Mouse (Mus musculus) hindbrain, embryonic 13.5 days (tissue): Measurements from ENCODE around the gene Rai1. TPM values are rescaled to one million over a fixed set of nuclear protein-coding genes. Genes with fewer than 3 reads are reported as not detected.
A peak's percentile ranks its signal among the peaks of the same experiment; 100 is the strongest.

Experiments
- ATAC-seq: fragments of 200-750 bp; cut with Nextera tagmentation; 2 replicates; pipeline ENCODE4 v1.8.0; 2017; ENCODE audit warnings: moderate TSS enrichment; ENCODE audit not compliant: low FRiP score
- H3K27ac ChIP-seq: fragments of 300-500 bp; sonication (generic); 2 replicates; pipeline ENCODE4 v1.5.1; 2015; ENCODE audit warnings: inconsistent platforms, mild to moderate bottlenecking, moderate library complexity
- H3K27me3 ChIP-seq: fragments of 300-500 bp; sonication (generic); 2 replicates; pipeline ENCODE4 v1.6.1; 2015; ENCODE audit warnings: mild to moderate bottlenecking, inconsistent platforms
- H3K36me3 ChIP-seq: fragments of 300-500 bp; sonication (generic); 2 replicates; pipeline ENCODE4 v1.6.1; 2015; ENCODE audit warnings: mild to moderate bottlenecking, inconsistent platforms
- H3K4me1 ChIP-seq: fragments of 300-500 bp; sonication (generic); replicated peaks from 2 replicates; pipeline ENCODE4 v1.6.1; 2015; ENCODE audit warnings: inconsistent platforms
- H3K4me2 ChIP-seq: fragments of 300-500 bp; sonication (generic); 2 replicates; pipeline ENCODE4 v1.6.1; 2015; ENCODE audit warnings: inconsistent platforms, mild to moderate bottlenecking, moderate library complexity
- H3K4me3 ChIP-seq: fragments of 300-500 bp; sonication (generic); 2 replicates; pipeline ENCODE4 v1.5.1; 2015; ENCODE audit warnings: mild to moderate bottlenecking, inconsistent platforms
- H3K9ac ChIP-seq: fragments of 300-500 bp; sonication (generic); 2 replicates; pipeline ENCODE4 v1.6.1; 2015; ENCODE audit warnings: mild to moderate bottlenecking, inconsistent platforms
- H3K9me3 ChIP-seq: fragments of 300-500 bp; sonication (generic); 2 replicates; pipeline ENCODE4 v1.6.1; 2016; ENCODE audit warnings: inconsistent platforms
- WGBS: fragments of 180-500 bp; shearing (Covaris S2); methylation state at CpG from one replicate; pipeline ENCODE4 v1.1.7; 2015; 5-methylcytosine and 5-hydroxymethylcytosine counted together
- polyA plus RNA-seq: library from polyadenylated mRNA; unstranded; fragments of >200 nt; fragmentation: Nextera tagmentation; extraction: Ambion mirVana; gene quantifications from 2 replicates; pipeline ENCODE4 v1.2.1, GENCODE M21; 2015

Rai1 gene
- polyA plus RNA-seq, 1 experiment from 2014 or later: 32.6 TPM

DNA sequence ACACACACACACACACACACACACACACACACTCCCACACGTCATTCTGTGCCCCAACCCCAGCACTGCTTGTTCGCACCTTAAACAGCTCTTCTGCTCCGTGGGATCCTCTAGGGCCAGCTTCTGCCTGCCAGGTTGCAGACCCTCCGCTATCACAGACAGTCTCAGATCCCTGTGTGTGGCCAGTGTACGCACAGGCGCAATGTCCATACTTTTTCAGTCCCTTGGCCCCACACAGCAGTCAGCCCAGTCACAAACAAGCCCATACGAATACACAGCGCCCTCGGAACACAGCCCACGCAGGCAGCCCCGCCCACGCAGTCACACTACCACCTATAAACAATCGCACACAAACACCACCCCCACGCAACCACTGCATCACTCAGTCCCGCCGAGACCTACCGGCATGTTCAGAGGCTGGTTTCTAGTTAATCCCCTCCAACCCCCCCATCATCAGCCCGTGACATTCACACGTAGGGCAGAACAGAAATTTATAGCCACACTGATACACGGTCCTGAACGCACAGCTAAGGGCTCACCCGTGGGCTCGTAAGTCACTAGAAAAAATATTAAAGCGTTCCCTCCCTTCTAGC lies 34.4 kb downstream of the Rai1 start:
- H3K27me3 ChIP-seq: no peaks in the 10 kb centered on the region
- peaks cover 59% of the 10 kb centered on the region for H3K4me1 ChIP-seq
- no peaks in the 10 kb centered on the region for H3K9me3 ChIP-seq
- peak overlapping the region; percentile 93 for H3K9ac ChIP-seq
- H3K36me3 ChIP-seq: 0 out of 2 replicates have a peak, but pooled peaks cover 3% of the 10 kb centered on the region
- peak; percentile 75 for ATAC-seq
- peak overlapping the region; percentile 97 for H3K27ac ChIP-seq
- 2% methylated on average over 24 of the region's 24 CpGs for WGBS
- H3K4me3 ChIP-seq: peak overlapping the region; percentile 75
- peak overlapping the region; percentile 89 for H3K4me2 ChIP-seq

DNA sequence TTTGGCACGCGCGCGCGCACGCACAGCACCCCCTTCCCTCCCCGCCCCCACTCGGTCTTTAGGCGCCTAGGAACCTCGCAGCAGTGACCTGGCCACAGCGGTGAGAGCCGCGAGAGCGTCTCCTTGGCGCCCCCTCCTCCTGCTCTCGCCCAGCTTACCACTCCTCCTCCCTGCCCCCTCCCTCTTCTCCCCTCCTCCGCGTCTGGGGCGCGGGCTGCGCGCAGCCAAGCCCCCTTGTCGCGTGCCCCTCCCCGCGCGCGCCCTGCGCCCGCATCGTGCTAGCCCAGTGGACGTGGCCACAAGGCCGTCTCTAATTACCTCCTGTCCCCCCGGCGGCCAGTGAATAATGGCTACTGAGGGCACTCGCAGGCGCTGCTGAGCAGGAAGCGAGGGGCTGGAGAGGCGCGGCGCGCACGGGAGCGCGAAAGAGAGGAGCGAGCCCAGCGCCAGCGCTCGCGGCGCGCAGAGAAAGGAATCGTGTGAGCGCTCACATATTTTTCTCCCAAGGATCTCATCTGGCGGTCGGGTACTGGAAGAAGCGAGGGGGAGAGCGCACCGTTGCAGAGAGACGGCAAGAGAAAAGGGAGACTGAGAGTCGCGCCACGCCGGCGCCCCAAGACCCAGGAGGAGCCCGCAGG lies 35.0 kb downstream of the Rai1 start:
- peaks cover 60% of the 10 kb centered on the region for H3K4me1 ChIP-seq
- peak overlapping the region; percentile 93 for H3K9ac ChIP-seq

DNA sequence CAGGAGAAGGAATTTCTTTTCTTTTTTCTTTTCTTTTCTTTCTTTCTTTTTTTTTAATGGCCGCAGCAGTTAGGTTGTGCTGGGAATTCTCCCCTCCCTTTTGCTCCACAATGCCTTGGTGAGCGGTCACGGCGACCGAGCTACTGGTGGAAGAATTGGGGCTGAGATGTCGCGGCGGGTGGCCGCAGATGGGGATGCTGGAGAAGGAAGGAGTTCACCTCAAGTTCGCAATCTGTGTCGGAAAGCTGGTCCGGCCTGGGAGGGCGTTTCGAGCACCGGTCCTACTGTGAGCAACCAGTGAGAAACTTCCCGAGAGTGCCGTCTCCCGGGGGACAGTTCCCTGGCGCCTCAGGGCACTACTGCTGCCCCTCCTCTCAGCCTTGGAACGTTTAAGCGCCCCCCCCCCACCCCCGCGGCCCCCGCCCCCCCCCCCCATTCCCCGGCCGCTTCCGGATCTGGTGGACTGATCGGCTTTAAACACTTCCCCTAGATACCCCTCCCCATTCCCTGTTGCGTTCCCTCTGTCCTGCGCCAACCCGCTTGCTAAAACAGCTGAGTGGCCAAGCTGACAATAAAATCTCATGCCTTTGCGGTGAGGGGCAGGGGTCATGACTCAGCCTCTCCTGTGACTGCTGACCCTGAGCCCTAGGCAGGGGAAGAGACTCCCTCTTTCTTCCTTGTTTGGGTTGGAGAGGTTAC lies 35.9 kb downstream of the Rai1 start:
- Histone ChIP-seq H3K27me3 (no peaks in the 10 kb centered on the region), H3K27ac (peak overlapping the region; percentile 97), H3K4me3 (peak overlapping the region; percentile 75), H3K36me3 (peaks cover 10% of the 10 kb centered on the region), H3K4me1 (peaks cover 65% of the 10 kb centered on the region), H3K9ac (peak overlapping the region; percentile 93), H3K9me3 (no peaks in the 10 kb centered on the region), H3K4me2 (peak overlapping the region; percentile 89)
- 0% methylated on average over 23 of the region's 32 CpGs for WGBS
- no peak for ATAC-seq

More for the DNA sequence above, 35.0 kb downstream of the Rai1 start:
- Histone ChIP-seq H3K36me3 (0 out of 2 replicates have a peak, but pooled peaks cover 3% of the 10 kb centered on the region), H3K27ac (peak overlapping the region; percentile 97), H3K4me2 (peak overlapping the region; percentile 89), H3K27me3 (no peaks in the 10 kb centered on the region), H3K9me3 (no peaks in the 10 kb centered on the region), H3K4me3 (peak overlapping the region; percentile 75)
- peak; percentile 82 for ATAC-seq
- WGBS: under 1% methylated on average over 66 of the region's 66 CpGs

DNA sequence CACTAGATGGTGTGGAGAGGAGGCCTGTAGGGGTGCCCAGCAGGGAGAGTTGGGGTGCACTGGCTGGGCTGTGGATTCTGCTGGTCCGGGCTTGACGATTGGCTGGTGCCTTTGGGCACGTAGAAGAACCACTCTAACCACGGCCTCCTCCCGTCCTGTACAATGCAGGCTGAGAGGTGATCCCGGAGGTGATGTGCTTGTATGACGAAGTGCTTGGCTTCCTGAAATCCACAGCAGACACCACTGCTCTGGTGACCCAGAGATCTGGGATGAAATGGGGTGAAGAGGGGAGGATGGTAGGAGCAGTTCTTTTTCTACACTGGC lies 36.4 kb downstream of the Rai1 start:
- H3K27ac ChIP-seq: peak overlapping the region; percentile 97
- peak overlapping the region; percentile 93 for H3K9ac ChIP-seq
- peak overlapping the region; percentile 89 for H3K4me2 ChIP-seq
- H3K4me3 ChIP-seq: peak overlapping the region; percentile 75
- 5% methylated on average over 7 of the region's 7 CpGs for WGBS
- ATAC-seq: 0 out of 2 replicates have a peak, but pooled peaks have one; percentile 11
- peaks cover 70% of the 10 kb centered on the region for H3K4me1 ChIP-seq
- H3K9me3 ChIP-seq: no peaks in the 10 kb centered on the region
- H3K36me3 ChIP-seq: peaks cover 15% of the 10 kb centered on the region
- no peaks in the 10 kb centered on the region for H3K27me3 ChIP-seq

DNA sequence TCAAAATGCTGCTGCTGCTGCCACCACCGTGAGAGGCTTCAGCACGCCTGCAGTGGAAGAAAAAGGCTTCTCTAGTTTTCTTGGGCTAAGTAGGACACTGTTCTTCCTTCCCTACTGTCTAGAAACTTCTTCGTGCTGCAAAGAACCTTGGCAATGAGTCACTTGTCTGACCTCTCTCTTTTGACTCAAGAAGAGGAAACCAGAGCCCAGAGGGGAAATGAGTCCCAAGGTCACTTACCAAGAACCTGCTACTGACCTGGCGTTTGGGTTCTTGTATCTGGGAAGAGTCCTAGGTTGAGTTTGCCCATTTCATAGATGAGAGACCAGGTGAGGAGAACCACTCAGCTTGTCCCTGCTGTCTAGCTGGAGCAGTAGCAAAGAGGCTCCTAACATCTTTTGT lies 38.3 kb downstream of the Rai1 start:
- peaks cover 26% of the 10 kb centered on the region for H3K36me3 ChIP-seq
- H3K9ac ChIP-seq: no peak overlapping the region
- H3K27me3 ChIP-seq: no peaks in the 10 kb centered on the region
- no peak for ATAC-seq
- H3K4me2 ChIP-seq: peak overlapping the region; percentile 89
- no peak overlapping the region for H3K27ac ChIP-seq
- no peaks in the 10 kb centered on the region for H3K9me3 ChIP-seq
- H3K4me3 ChIP-seq: no peak overlapping the region
- peaks cover 83% of the 10 kb centered on the region for H3K4me1 ChIP-seq
- 83% methylated on average over 4 of the region's 4 CpGs for WGBS

DNA sequence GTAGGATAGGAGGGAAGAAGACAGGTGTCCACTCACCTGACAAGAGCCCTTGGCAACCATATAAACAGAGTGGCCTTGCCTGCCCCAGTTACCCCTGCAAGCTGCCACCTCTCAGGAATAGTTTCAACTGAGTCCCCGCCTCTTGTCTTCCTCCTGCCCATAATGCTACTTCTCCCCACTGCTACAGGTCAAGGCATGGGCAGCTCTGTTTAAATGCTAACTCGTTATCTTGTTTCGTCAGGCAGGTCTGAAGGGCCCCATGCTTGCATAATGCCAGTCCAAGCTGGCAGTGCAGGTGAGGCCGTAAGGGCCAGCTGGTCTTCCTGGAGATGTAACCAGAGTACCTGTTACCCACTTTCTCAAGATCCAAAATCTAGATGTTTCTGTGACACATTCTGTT lies 41.4 kb downstream of the Rai1 start:
- 93% methylated on average over 4 of the region's 4 CpGs for WGBS

DNA sequence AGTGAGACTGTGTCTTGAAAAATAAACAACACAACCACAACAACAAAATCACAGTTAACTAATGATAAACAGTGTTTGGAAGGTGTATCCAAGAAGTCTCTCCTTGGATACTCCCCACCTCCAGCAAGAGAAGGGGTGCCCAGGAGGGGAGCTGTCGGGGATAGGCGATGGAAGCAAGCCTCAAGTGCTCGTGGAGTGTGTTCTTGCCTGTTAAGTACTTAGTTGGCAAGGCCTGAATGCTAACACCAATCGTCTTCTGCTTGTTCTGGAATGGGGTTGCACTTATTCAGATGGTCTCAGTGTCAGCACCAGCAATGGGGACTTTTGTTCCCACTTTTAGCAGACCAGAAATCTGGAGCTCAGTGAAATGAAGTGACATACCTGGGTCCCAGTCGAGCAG lies 43.8 kb downstream of the Rai1 start:
- Histone ChIP-seq H3K4me1 (peaks cover 74% of the 10 kb centered on the region), H3K4me3 (no peak overlapping the region), H3K27ac (peak overlapping the region; percentile 62; the same call in 1 of the 2 replicates), H3K27me3 (no peaks in the 10 kb centered on the region), H3K36me3 (peaks cover 36% of the 10 kb centered on the region), H3K9ac (no peak overlapping the region), H3K4me2 (no peak overlapping the region), H3K9me3 (no peaks in the 10 kb centered on the region)
- no peak for ATAC-seq
- 75% methylated on average over 5 of the region's 5 CpGs for WGBS

More for the DNA sequence above, 41.4 kb downstream of the Rai1 start:
- Histone ChIP-seq H3K4me1 (peaks cover 89% of the 10 kb centered on the region), H3K9me3 (no peaks in the 10 kb centered on the region), H3K4me2 (no peak overlapping the region), H3K4me3 (no peak overlapping the region), H3K36me3 (peaks cover 32% of the 10 kb centered on the region), H3K27ac (no peak overlapping the region), H3K27me3 (no peaks in the 10 kb centered on the region), H3K9ac (no peak overlapping the region)
- no peak for ATAC-seq

DNA sequence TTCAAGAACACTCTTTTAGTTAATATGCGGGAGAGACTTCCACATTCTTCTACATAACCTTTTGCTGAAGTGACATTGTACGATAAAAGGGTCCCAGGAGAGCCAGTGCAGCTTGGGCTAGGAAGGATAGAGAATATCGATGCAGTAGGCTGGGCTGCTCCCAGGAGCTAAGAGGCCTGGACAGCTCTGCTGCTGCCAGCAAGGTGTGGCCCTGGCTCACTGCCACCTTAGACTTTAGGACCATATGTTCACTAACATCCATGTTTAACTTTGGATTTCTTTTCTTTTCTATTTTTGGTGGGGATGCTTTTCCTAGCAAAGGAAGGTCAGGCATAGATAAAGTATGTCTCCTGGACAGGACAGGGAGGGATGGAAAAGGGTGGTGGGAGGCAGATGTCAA lies 44.3 kb downstream of the Rai1 start:
- ATAC-seq: no peak
- Histone ChIP-seq H3K27me3 (no peaks in the 10 kb centered on the region), H3K4me3 (no peak overlapping the region), H3K4me2 (no peak overlapping the region), H3K9ac (no peak overlapping the region), H3K27ac (peak overlapping the region; percentile 62), H3K4me1 (peaks cover 74% of the 10 kb centered on the region), H3K36me3 (peaks cover 34% of the 10 kb centered on the region), H3K9me3 (no peaks in the 10 kb centered on the region)
- WGBS: 51% methylated on average over 3 of the region's 3 CpGs

DNA sequence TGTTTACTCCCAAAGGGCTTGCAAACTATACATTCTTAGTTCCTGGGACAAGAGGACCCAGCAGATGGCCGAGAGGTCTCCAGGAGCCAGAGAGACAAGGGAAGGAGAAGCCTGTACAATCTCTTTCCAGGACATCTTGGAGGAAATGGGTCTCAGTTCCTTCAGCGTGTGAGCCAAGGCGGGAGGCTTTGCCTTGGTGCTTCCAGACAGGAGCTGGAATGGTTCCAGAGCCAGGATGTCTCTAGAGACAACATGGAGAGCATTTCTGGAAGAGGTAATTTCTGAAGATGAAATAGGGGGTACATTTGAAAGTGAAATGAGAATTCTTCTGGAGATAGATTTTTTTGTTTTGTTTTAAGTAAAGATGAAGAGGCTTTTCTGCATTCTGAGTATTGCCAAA lies 45.9 kb downstream of the Rai1 start:
- no peak overlapping the region for H3K4me2 ChIP-seq
- peaks cover 74% of the 10 kb centered on the region for H3K4me1 ChIP-seq
- no peak for ATAC-seq
- H3K9ac ChIP-seq: no peak overlapping the region
- WGBS: 87% methylated on average over 3 of the region's 3 CpGs
- peaks cover 27% of the 10 kb centered on the region for H3K36me3 ChIP-seq
- H3K4me3 ChIP-seq: no peak overlapping the region
- no peaks in the 10 kb centered on the region for H3K9me3 ChIP-seq
- H3K27me3 ChIP-seq: no peaks in the 10 kb centered on the region
- H3K27ac ChIP-seq: no peak overlapping the region

DNA sequence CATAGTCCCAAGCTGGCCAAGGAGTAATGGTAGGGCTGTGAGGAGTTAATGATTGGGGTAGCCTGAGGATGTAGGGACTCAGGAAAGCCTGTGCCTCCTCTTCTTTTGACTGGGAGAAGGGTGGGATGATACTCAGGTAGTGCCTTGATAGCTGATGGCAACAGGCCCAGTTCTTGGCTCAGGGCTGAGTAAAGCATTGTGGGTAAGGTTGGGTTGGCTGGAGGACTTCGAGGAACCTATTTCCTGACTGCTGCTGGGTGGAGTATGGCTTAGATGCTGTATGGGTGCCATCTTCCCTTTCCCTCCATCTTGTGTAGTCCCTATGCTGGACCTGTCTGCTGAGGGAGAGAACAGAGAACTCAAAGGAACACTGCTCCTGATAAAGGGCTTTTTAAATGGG lies 47.5 kb downstream of the Rai1 start:
- 96% methylated on average over 1 of the region's 1 CpGs for WGBS
- Histone ChIP-seq H3K27me3 (no peaks in the 10 kb centered on the region), H3K4me1 (peaks cover 61% of the 10 kb centered on the region), H3K4me2 (no peak overlapping the region), H3K36me3 (peaks cover 20% of the 10 kb centered on the region), H3K4me3 (no peak overlapping the region), H3K9ac (no peak overlapping the region), H3K9me3 (no peaks in the 10 kb centered on the region), H3K27ac (no peak overlapping the region)
- no peak for ATAC-seq

DNA sequence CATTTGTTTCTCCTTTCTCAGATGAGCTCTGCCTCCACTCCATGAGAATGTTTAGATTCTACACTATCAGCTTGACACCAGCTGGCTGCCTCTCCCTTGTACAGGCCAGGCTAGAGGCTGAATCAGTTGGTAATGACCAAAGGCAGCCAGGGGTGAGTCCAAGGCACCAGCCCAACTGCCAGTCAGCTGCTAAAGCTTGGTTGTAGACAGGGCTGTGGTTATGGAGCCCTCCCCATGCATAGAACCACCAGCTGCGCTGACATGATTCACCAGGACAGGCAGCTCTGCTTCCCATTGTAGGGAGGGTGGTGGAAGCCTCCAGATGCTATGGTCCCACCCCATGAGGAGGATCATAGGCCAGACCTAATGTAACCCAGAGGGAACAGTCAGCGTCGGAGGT lies 49.1 kb downstream of the Rai1 start:
- Histone ChIP-seq H3K4me3 (no peak overlapping the region), H3K4me1 (peaks cover 60% of the 10 kb centered on the region), H3K27ac (peak overlapping the region; percentile 30; the same call in 1 of the 2 replicates), H3K9ac (no peak overlapping the region), H3K36me3 (peaks cover 22% of the 10 kb centered on the region), H3K9me3 (no peaks in the 10 kb centered on the region), H3K4me2 (no peak overlapping the region), H3K27me3 (no peaks in the 10 kb centered on the region)
- 84% methylated on average over 3 of the region's 3 CpGs for WGBS
- no peak for ATAC-seq

DNA sequence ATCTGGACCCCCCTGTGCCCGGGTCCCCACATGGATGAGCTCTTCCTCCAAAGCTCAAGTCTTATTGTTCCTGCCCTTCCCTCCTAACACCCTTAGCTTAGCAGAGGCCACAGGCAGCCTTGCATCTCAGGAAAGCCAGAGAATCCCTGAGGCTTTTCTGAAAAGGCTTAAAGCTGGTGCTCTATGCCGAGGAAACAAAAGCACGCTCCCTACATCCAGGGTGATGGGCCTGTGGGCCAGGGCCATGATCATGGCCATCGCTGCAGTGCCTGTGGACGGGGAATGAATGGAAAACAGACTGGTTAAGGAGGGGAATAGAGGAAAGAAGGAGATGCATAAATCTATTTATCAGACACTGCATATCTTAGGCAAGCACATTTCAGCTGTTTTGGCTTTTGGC lies 50.9 kb downstream of the Rai1 start:
- Histone ChIP-seq H3K36me3 (peaks cover 19% of the 10 kb centered on the region), H3K27me3 (no peaks in the 10 kb centered on the region), H3K4me3 (no peak overlapping the region), H3K4me1 (peaks cover 64% of the 10 kb centered on the region), H3K4me2 (no peak overlapping the region), H3K9me3 (no peaks in the 10 kb centered on the region), H3K9ac (peak overlapping the region; percentile 43; the same call in 1 of the 2 replicates), H3K27ac (peak overlapping the region; percentile 71)
- ATAC-seq: no peak
- WGBS: 65% methylated on average over 5 of the region's 5 CpGs
